Mouse (Mus musculus) lung, adult 2 months (tissue): ENCODE measurements at regions not wholly inside any gene's neighbourhood (a gene's known extent, or its start where the extent isn't known, plus 50 kb on each side); places are given as distances from the start of the nearest gene placed in this dataset.

Source experiments
- CTCF ChIP-seq: fragments of 200-500 bp; IDR thresholded peaks from 2 replicates; pipeline ENCODE4 v1.5.1; 2011; ENCODE audit warnings: mild to moderate bottlenecking, low read length, control low read depth; ENCODE audit not compliant: insufficient read depth
- POLR2A ChIP-seq: fragments of 200-500 bp; IDR thresholded peaks from 2 replicates; pipeline ENCODE4 v1.6.1; 2011; ENCODE audit warnings: low read depth, mild to moderate bottlenecking, control low read depth, low read length, borderline replicate concordance; ENCODE audit errors: extremely low read depth

- TF ChIP-seq CTCF (no peak), POLR2A (no peak)
These were observed 466.0 kb downstream of the Gm11232 start for GRCm38 (mm10) chr4:71291741-71292149.
